Mouse (Mus musculus) T-cell, adult 2 months (primary cell): Measurements from ENCODE around the gene Hpse2.
"Not testable (repeated sequence)": the region's sequence is repeated elsewhere in the genome, so short reads cannot be mapped to it uniquely, and the experiment has no call there.

Source experiments
- DNase-seq: peaks from one replicate; pipeline ENCODE4 v3.0.0; 2022; ENCODE audit warnings: low spot score

Gene Hpse2

DNA sequence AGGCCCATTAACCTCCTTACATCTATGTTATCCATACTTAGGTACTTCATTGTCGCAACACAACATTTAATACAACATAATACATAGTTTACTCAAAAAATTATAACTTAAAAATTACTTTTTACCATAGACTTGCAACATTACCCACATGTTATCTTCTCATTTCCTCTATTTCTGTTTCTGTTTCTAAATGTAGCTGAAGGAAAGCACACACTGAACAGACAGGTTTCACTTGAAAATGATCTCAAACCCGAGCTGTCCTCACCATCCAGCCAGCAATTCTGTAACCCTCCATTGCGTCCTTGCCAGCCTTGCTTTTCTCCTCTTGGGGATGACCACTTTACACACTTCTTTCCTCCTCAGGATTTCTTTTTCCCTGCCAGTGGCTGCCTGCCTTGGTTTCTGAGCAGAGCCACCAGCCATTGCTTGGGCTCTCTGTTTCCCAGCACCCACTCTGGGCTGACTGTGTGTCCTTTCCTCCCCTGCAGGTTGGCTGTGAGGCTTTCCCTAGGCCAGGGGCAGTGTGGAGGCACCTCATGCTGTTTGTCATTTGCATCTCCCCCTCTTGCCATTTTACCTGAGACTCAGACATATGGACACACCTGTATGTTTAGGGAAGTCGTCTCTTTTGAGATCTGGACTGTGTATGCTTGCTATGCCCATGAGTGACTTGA is 548.4 kb downstream of the Hpse2 start:
- no peak for DNase-seq

DNA sequence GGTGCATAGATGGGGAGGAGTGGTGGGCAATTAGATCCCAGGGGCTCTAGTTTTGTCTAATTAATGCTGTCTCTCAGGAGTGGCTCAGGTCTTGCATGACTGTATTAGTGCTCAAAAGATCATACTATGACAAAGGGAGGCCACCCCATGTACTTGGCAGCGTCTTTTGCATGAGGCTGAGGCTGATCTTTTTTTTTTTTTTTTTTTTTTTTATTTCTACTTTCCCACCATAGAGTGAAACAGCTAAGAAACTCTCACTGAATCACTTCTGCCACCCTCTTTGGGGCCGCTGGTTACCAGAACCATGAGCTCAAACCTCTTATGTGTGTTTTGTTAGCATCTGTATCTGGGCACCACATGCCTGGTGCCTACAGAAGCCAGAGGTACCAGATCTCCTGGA is 549.0 kb downstream of the Hpse2 start:
- no peak for DNase-seq

DNA sequence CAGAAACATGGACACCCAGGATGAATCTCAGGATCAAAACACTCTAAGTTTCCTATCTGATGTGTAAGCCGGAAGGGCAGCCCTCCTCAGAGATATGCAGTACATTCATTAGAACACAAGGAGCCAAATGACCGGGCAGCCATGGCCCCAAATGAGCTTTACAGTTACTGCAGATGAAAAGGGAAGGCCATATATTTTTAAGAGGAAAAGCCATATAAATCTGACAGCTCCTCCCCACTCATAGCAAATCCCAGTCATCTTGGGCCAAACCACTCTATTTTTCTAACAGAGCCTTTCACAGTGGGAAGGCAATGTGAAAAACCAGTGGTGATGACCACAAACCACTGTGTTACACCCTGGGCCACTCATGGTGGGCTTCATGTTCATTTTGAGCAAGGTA is 549.9 kb downstream of the Hpse2 start:
- DNase-seq = no peak

DNA sequence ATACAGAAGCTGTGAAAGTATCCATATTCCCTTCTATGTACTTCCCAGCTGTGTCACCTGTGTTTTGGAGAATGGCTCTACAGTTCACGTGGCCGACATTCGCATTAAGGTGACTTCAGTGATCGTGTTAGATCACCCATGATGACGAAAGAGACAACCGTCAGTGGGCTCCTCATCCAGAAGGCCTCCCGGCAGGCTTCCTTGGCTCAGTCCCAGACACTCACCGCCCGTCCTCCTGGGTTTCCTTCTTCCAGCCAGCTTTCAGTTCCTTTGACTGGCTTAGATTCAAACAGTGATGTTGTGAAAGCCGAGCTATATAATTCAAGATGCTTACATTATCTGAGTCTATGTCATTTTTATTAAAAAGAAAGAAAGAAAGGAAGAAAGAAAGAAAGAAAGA is 550.6 kb downstream of the Hpse2 start:
- no peak for DNase-seq

DNA sequence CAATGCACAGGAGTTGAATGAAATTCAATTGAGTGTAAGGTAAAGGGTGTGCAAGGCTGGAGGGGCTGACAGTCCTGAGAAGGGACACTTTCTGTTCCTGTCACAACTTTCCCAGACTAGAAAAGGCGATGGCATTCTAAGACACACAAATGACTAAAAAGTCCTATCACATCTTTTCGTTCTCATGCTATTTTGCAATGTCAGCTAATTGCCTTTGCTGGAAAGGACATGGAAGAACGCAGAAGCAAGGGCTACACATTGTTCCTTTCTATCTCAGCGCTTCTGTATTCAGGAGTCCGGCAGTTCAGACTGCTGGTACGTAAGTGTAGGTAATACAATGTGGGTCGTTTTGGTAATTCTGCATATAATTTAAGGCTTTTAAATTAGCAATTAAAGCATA is 555.0 kb downstream of the Hpse2 start:
- no peak for DNase-seq

DNA sequence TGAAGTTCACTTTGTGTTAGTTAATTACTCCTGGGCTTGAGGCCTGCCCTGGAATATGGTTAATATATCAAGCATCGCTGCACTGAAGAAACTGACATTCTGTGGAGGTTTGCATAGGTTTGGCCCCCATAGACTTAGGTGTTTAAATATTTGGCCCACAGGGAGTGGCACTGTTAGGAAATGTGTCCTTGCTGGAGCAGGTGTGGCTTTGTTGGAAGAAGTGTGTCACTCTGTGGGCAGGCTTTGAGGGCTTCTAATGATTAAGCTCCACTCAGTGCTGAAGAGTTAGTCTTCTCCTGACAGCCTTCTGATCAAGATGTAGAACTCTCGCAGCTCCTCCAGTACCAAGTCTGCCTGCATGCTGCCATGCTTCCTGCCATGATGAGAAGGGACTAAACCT is 555.9 kb downstream of the Hpse2 start:
- DNase-seq = no peak

DNA sequence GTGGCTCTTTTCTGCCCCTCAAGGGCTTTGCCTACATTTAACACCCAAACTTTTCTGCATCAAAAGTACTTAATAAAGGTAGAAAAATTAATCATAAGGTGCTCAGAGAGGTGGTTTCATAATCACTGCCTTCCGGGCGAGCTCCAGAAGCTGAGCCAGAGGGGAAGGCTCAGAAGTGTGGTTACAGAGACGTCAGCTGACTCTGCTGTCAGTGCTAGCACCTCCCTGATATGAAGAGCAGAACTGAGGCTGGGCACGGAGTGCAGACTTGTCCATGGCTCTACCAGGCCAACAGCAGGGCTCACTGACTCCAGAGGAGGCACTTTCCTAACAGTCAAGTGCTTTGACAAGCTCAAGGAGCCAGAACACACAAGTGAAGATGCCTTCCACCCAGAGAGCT is 559.0 kb downstream of the Hpse2 start:
- DNase-seq = no peak

DNA sequence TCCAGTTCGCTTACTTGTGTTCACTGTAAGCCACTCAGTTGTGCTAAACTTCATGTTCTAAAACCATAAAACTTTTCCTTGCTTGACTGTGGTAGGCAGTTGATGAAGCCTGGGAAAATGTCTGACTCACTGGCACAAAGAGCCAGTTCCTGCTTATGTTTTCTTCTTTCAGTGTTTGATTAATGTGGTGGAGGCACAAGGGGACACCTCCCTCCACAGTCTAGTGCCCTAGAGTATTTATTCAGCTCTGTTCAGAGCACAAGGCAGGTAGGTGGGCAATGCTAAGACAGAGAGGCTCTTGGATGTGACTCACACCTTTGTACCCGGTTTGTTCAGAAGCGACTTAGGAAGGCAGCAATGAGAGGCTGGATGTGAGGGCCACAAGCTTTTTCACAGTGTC is 560.3 kb downstream of the Hpse2 start:
- no peak for DNase-seq

DNA sequence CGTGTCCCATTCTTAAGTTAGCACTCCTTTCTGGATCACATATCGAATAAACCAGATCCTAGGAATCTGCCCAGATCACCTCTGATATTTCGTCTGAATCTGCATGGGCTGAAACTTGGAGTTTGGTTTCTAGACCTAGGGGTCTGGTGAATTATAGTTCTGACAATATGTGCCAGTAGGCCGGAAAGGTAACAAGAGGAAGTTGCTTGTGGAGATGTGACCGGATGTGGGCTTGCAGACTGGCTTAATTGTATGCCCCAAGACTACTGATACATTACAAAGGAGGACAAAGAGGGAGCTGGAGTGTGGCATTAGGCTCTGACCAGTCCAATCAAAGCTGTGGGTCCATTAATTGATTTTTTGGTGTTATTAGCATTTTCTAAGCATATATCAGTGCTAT is 568.0 kb downstream of the Hpse2 start:
- no peak for DNase-seq

DNA sequence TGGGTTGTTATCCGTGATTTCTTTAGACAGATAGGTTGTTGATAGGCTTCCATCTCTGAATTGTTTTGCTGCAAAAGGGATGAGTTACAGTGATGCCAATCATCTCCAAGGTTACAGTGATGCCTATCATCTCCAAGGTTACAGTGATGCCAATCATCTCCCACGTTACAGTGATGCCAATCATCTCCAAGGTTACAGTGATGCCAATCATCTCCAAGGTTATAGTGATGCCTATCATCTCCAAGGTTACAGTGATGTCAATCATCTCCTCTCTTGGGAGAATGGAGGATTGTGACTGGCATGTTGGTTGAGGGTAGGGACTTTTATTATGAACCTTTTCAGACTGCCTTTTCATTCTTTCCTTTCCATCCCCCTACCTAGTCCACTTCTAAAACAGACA is 570.4 kb downstream of the Hpse2 start:
- no peak for DNase-seq

DNA sequence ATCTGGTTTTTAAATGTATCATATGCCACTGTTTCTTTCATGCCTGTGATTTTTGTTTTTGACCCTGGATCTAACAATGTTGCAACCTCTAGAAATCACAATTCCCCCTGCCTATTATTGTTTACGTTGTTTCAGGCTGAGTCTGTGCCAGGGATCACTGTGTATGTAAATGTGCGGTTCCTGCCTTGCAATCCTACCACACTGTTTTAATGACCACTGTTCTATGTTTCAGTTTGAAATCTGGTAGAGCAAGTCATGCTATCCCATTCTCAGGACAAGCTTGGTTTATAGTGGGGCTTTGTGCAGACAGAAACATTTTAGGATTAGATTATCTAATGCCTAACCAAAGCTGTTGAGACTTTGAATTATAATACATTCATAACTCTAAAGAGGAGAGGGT is 571.9 kb downstream of the Hpse2 start:
- no peak for DNase-seq

DNA sequence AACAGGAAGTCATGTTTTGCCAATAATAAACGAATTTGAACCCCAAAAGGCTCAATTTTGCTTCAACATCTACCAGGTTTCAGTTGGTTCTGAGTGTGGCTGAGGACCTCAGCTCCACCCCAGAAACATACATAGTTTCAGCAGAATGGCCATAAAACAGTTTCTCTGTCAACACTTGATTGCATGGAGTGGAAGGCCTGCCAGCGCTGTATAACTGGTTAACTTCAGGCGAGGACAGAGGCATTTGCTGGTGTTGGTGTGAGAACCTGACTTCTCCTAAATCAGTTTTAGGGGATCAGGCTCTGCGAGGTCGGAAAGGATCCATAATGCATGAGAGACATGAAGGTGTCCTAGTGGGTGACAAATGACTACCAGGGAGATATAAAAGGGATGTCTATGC is 578.0 kb downstream of the Hpse2 start:
- no peak for DNase-seq

DNA sequence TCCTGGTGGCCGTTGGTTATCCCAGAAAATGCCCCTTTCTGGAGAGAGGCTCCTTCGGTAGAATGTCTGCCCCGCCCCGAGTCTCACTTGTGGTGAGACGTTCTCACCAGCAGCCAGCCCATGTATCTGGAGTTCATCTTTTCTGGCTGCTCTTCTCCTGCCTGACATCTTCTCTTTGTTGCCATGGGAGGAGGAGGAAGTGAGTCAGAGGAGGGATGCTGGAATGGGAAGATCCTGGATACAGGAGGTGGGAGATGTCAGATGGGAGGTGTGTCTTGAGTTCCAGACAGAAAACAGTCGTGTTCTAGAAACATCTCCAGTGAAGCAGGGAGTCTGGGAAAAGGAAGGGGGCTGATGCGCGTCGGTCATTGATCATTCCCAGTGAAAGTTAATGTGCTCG is 578.7 kb downstream of the Hpse2 start:
- DNase-seq = no peak

DNA sequence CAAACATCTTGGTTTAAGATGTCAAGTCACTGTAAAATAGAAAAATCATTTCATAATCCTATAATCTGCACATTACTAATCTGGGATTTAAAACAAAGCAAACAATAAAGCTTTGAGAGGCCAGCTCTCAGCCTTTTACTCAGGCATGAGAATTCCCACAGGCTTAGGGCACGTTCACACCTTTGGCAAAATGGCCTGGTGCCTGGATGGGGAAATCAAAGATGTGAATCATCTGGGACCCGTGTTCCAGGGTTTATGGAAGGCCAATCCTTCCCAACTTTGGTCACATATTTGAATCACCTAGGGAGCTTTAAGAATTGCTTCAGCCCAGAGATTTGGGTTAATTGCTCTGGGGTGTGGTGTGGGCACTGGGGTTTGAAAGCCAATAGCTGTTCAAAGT is 590.3 kb downstream of the Hpse2 start:
- DNase-seq = no peak

DNA sequence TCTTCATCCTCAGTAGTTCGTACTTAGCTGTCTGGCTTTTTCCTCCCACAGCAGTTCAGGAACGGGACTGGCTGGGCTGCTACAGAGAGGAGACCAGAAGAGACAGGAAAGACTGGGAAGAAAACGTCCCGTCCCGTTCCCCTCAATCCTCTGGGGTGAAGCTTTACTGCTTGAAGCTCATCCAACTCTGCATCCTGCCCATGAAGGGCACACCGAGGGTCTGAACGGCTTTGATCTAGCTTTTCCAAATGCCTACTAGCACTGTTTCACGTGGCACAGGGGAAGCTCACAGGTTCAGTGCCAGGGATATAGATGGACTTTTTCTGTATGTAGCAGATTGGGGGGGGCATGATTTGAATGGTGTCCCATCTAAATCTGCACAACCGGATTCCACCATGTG is 592.4 kb downstream of the Hpse2 start:
- DNase-seq = no peak

DNA sequence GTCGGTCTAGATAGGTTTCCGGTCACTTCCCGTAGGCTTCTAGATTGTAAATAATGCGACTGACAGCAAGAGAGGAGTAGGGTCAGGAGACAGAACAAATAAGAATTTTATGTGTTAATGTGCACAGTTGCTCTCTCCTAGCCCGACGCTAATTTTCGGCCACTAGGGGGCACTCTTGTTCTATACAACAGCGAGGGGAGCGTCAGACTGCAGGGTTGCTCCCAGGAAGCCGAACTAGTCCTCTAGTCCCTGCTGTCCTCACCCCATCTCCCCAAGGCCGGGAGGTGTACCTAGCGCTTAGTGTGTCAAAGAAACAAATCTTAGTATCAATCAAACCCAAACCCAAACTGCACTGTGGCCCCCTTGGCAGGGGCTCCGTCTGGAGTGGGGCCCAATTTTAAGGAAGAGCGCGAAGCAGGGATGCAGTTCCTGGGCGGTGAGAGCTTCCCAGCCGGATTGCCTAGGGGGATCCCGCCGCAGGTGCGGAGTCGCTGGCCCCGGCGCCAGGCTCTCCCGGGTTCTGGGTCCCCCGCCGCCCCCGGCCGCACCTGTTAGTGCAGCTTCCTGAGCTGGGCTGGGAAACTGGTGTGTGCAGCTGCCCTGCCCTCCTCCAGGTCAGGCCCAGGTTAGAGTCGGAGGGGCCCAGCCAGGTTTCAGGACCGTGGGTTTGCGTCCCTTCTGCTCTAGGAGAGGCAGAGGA is 593.1 kb downstream of the Hpse2 start:
- peak; percentile 68 for DNase-seq

DNA sequence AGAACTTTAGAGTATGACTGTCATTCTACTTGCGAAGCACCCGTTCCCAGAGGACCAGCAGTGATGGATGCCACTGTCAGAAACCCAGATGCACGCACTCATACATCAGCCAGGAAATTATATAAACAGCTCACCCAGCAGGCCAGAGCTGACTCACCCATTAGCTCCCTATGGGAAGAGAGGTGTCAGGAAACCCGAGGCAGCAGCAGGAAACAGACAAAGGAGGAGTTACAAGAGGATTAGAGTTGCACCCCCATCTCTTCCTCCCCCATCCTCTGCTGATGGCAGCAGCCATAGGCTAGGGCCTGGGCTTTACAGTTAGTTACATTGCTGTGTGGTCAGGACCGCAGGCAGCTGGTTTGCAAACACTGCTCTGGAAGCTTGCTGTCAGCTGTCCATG is 599.8 kb downstream of the Hpse2 start:
- DNase-seq = no peak

DNA sequence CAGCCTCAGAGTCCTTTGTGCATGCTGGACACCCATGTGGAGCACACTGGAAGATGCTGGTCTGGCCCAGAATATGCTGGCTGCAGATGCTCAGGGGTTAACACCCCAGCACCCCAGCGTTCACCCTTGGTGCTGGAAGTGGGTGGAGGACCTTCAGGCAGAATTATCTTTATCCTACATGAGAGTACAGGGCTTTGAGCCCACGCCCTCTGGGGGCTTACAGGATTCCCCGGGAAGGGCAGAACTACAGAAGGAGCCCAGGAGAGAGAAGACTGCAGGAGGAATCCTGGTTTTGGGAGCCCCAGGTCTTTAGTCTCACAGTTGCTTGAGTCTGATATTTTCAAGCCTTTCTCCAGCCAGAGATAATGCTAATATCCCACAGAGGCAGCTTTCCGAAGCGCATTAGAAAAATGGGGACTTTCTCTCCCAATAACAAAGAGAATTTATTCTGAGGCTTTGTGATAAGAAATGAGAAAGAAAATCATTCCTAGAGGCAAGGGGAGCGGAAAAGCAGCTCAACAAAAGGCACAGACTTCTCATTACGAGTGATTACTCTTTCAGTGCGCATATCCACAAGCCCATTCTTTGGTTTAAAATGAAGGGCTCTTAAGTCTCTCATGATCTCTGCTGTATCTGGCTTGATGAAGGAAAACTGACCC is 602.5 kb downstream of the Hpse2 start:
- no peak for DNase-seq

DNA sequence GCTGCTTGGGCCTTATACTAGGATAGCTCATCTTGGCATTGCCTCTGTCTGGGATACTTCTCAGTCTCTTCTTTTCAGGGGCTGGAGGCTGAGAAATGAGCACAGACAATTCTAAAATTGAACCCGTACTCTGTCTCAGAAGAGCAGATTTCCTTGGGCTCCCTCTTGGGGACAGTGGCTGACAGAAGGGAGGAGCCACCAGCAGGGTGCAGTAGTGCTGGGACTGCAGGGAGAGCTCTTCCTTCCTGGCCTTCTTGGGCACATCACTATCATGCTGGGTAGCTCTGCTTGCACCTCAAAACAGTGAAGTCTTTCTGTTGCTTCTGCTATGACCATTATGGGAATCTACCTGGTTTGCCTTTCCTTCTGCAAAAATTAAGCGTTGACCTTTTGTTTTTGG is 603.0 kb downstream of the Hpse2 start:
- DNase-seq = no peak

DNA sequence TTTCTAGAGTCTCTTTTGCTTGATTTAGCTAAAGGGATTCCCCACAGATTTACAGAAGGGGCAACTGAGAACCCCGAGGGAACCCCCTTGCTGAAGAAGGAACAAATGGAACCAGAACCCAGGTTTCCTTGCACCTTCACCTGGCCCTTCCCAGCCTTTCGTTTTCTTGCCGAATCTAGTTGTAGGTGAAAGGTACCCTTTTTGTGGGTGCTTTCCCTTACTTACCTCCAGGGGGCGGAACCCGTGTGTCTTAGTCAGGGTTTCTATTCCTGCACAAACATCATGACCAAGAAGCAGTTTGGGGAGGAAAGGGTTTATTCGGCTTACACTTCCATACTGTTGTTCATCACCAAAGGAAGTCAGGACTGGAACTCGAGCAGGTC is 608.0 kb downstream of the Hpse2 start:
- DNase-seq = not testable (repeated sequence)

DNA sequence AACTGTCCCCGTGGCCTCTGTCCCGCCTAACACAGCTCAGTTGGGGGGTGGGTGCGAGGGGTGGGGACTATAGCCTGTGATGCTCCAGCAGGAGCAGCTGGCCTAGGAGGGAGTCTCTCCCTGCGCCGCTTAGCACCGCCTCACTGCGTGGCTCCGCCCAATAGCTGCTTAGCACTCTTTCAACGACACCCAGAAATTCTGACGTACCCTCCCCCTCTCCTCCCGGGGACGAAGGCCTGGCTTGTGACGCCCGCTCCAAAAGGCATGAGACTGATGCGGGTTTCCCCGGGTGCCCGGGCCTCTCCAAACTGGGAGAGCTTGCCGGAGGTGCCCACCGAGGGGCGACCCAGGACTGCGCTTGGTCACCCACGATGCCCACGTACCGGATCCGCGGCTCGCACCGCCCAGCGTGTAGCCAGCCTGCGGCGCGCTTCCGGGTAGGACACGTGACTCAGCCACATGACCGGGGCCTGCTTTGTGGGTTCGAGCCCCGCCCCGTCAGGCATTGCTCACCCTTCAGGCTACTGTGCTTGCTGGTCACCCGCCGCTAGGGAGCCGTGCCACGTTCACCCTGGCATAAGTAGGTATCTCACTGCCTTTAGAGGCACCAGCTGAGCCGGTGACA is 608.5 kb downstream of the Hpse2 start, which contains the start of gene Hps1:
Gene Hps1 (minus strand): TSS at position 448 of the 625 bp plus-strand sequence.
- peak; percentile 89 for DNase-seq

DNA sequence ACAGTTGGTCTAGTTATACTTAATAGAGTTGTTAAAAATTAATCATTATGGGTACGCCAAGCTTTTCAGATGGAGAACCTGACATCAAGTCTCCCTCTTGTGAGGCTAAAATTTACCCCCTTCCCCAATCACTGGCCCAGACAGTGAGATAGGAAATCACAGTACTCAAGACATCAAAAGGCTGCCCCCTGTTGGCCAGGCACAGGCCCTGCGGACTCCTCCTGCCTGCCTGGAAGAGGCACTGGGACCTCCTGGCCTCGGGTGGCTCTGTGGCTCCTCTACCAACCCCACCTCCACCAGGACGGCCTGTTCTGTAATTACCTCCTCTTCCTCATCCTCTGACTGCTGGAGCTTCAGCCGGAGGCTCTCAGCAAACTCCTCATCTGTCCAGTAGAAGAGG is 610.4 kb downstream of the Hpse2 start:
- DNase-seq = peak; percentile 55

DNA sequence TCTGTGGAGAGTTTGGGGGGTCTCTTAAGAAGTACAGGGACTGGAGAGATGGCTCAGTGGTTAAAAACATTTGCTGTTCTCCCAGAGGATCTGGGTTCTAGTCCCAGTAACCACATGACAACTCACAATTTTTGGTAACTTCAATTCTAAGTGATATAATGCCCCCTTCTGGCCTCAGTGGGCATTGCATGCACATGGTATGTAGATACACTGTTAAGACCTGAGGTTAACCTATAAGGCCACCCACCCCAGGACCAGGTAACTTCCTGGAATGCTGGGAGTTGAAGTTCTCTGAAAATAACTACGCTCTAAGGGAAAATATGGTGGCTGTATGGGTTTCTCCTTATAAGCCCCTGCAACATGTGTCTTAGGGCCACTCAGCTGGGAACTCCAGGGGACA is 611.3 kb downstream of the Hpse2 start:
- DNase-seq = peak; percentile 22
